Mouse (Mus musculus): ENCODE data around the gene Esrp2.

The Esrp2 gene

GRCm38 (mm10) chr8:106147868-106148565, 11.2 kb upstream of the Esrp2 start:
- no peak for DNase-seq (ENCODE audit: low spot score in 2 of 2)

- DNase-seq (ENCODE audit: low spot score in 2 of 2), result no peak
Measured at GRCm38 (mm10) chr8:106146014-106146413, 9.2 kb upstream of the Esrp2 start.

- no peak for DNase-seq (ENCODE audit: low spot score in 2 of 2)
Measured at GRCm38 (mm10) chr8:106145331-106145730, 8.6 kb upstream of the Esrp2 start.

GRCm38 (mm10) chr8:106140769-106141168, 4.0 kb upstream of the Esrp2 start:
- DNase-seq (ENCODE audit: low spot score in 2 of 2), result peak; percentile 82 to 84

- no peak for DNase-seq (ENCODE audit: low spot score in 2 of 2)
Measured at GRCm38 (mm10) chr8:106140191-106140590, 3.4 kb upstream of the Esrp2 start.

GRCm38 (mm10) chr8:106138616-106139015, 1.8 kb upstream of the Esrp2 start:
- DNase-seq (ENCODE audit: low spot score in 2 of 2), result no peak

- no peak for DNase-seq (ENCODE audit: low spot score in 2 of 2)
Measured at GRCm38 (mm10) chr8:106137906-106138477, 1.2 kb upstream of the Esrp2 start.

- no peak for DNase-seq (ENCODE audit: low spot score in 2 of 2)
Measured at GRCm38 (mm10) chr8:106137218-106137905, 588 bp upstream of the Esrp2 start.

- DNase-seq (ENCODE audit: low spot score in 2 of 2), result no peak
Measured at GRCm38 (mm10) chr8:106135672-106136071, 1.1 kb downstream of the Esrp2 start.

GRCm38 (mm10) chr8:106134751-106135571, 1.8 kb downstream of the Esrp2 start:
- DNase-seq (ENCODE audit: low spot score in 2 of 2), result no peak

GRCm38 (mm10) chr8:106133946-106134345, 2.8 kb downstream of the Esrp2 start:
- no peak for DNase-seq (ENCODE audit: low spot score in 2 of 2)

- no peak for DNase-seq (ENCODE audit: low spot score in 2 of 2)
Measured at GRCm38 (mm10) chr8:106133526-106133925, 3.2 kb downstream of the Esrp2 start.

GRCm38 (mm10) chr8:106132356-106132755, 4.4 kb downstream of the Esrp2 start:
- DNase-seq (ENCODE audit: low spot score in 2 of 2), result no peak

GRCm38 (mm10) chr8:106131488-106132222, 5.1 kb downstream of the Esrp2 start:
- no peak for DNase-seq (ENCODE audit: low spot score in 2 of 2)

GRCm38 (mm10) chr8:106131021-106131420, 5.8 kb downstream of the Esrp2 start:
- no peak for DNase-seq (ENCODE audit: low spot score in 2 of 2)

GRCm38 (mm10) chr8:106130505-106130904, 6.3 kb downstream of the Esrp2 start:
- DNase-seq (ENCODE audit: low spot score in 2 of 2), result no peak

GRCm38 (mm10) chr8:106129997-106130396, 6.8 kb downstream of the Esrp2 start:
- DNase-seq (ENCODE audit: low spot score in 2 of 2), result no peak

GRCm38 (mm10) chr8:106129232-106129930, 7.4 kb downstream of the Esrp2 start:
- DNase-seq (ENCODE audit: low spot score in 2 of 2), result no peak

- no peak for DNase-seq (ENCODE audit: low spot score in 2 of 2)
Measured at GRCm38 (mm10) chr8:106127882-106128410, 8.8 kb downstream of the Esrp2 start.

GRCm38 (mm10) chr8:106127054-106127453, 9.7 kb downstream of the Esrp2 start:
- no peak for DNase-seq (ENCODE audit: low spot score in 2 of 2)

GRCm38 (mm10) chr8:106126055-106126454, 10.7 kb downstream of the Esrp2 start:
- DNase-seq (ENCODE audit: low spot score in 2 of 2), result no peak

Measured in natural killer cell, adult 2 months (primary cell).